Mouse (Mus musculus) kidney, embryonic 14.5 days (tissue): ENCODE data around the gene Jup. TPM values are rescaled to one million over a fixed set of nuclear protein-coding genes. Genes with fewer than 3 reads are reported as not detected.

Experiments
- ATAC-seq: fragments of 200-750 bp; cut with Nextera tagmentation; 2 replicates; pipeline ENCODE4 v1.8.0; 2017; ENCODE audit warnings: moderate number of reproducible peaks, mild to moderate bottlenecking, moderate TSS enrichment, moderate library complexity; ENCODE audit not compliant: low FRiP score, low TSS enrichment
- H3K27ac ChIP-seq: fragments of 300-500 bp; sonication (generic); 2 replicates; pipeline ENCODE4 v1.5.1; 2014; ENCODE audit warnings: low read depth, mild to moderate bottlenecking, low read length, moderate library complexity, mixed read lengths
- H3K27me3 ChIP-seq: fragments of 300-500 bp; sonication (generic); 2 replicates; pipeline ENCODE4 v1.6.1; 2014; ENCODE audit warnings: mild to moderate bottlenecking, low read length; ENCODE audit not compliant: control insufficient read depth, insufficient read depth
- H3K36me3 ChIP-seq: fragments of 300-500 bp; sonication (generic); 2 replicates; pipeline ENCODE4 v1.6.1; 2014; ENCODE audit warnings: low read length, mixed read lengths; ENCODE audit not compliant: control insufficient read depth, insufficient read depth
- H3K4me1 ChIP-seq: fragments of 300-500 bp; sonication (generic); 2 replicates; pipeline ENCODE4 v1.6.1; 2014; ENCODE audit warnings: low read length, mixed read lengths; ENCODE audit not compliant: control insufficient read depth, insufficient read depth
- H3K4me2 ChIP-seq: fragments of 300-500 bp; sonication (generic); replicated peaks from 2 replicates; pipeline ENCODE4 v1.6.1; 2014; ENCODE audit warnings: low read depth, mild to moderate bottlenecking, low read length
- H3K4me3 ChIP-seq: fragments of 300-500 bp; sonication (generic); 2 replicates; pipeline ENCODE4 v1.5.1; 2014; ENCODE audit warnings: mild to moderate bottlenecking, low read length
- H3K9ac ChIP-seq: fragments of 300-500 bp; sonication (generic); 2 replicates; pipeline ENCODE4 v1.6.1; 2014; ENCODE audit warnings: low read depth, mild to moderate bottlenecking, low read length, moderate library complexity
- H3K9me3 ChIP-seq: fragments of 300-500 bp; sonication (generic); 2 replicates; pipeline ENCODE4 v1.6.1; 2016; ENCODE audit warnings: low read length; ENCODE audit not compliant: control insufficient read depth
- WGBS: fragments of 180-500 bp; shearing (Covaris S2); extraction: QIAGEN DNeasy Blood & Tissue Kit; methylation state at CpG from one replicate; pipeline ENCODE4 v1.1.7; 2014; 5-methylcytosine and 5-hydroxymethylcytosine counted together
- polyA plus RNA-seq: library from polyadenylated mRNA; unstranded; fragments of >200 nt; fragmentation: Nextera tagmentation; extraction: Ambion mirVana; gene quantifications from 2 replicates; pipeline ENCODE4 v1.2.1, GENCODE M21; 2014

Gene Jup
- polyA plus RNA-seq, 1 experiment from 2014 or later, result 84.7 TPM

- no peak overlapping the region for H3K27ac ChIP-seq
- no peak overlapping the region for H3K4me3 ChIP-seq
- peaks cover 39% of the 10 kb centered on the region for H3K36me3 ChIP-seq
- no peak overlapping the region for H3K4me2 ChIP-seq
- no peaks in the 10 kb centered on the region for H3K4me1 ChIP-seq
- 67% methylated on average over 9 of the region's 9 CpGs for WGBS
- no peaks in the 10 kb centered on the region for H3K27me3 ChIP-seq
- no peaks in the 10 kb centered on the region for H3K9me3 ChIP-seq
- no peak overlapping the region for H3K9ac ChIP-seq
- ATAC-seq, result no peak
These were observed 31.1 kb upstream of the Jup start for GRCm38 (mm10) chr11:100428612-100429199.

GRCm38 (mm10) chr11:100426820-100427219, 29.3 kb upstream of the Jup start:
- H3K36me3 ChIP-seq, result peaks cover 46% of the 10 kb centered on the region
- no peak overlapping the region for H3K27ac ChIP-seq
- H3K9me3 ChIP-seq, result no peaks in the 10 kb centered on the region
- WGBS, result 83% methylated on average over 3 of the region's 3 CpGs
- H3K4me1 ChIP-seq, result 0 out of 2 replicates have a peak, but pooled peaks cover 5% of the 10 kb centered on the region
- H3K4me3 ChIP-seq, result no peak overlapping the region
- no peak for ATAC-seq
- no peak overlapping the region for H3K4me2 ChIP-seq
- H3K9ac ChIP-seq, result no peak overlapping the region
- no peaks in the 10 kb centered on the region for H3K27me3 ChIP-seq

GRCm38 (mm10) chr11:100425851-100426250, 28.3 kb upstream of the Jup start:
- H3K4me2 ChIP-seq, result no peak overlapping the region
- H3K4me1 ChIP-seq, result peaks cover 6% of the 10 kb centered on the region; the same call in 1 of the 2 replicates
- WGBS, result 20% methylated on average over 7 of the region's 7 CpGs
- no peaks in the 10 kb centered on the region for H3K27me3 ChIP-seq
- no peaks in the 10 kb centered on the region for H3K9me3 ChIP-seq
- peak overlapping the region; percentile 13; the same call in 1 of the 2 replicates for H3K9ac ChIP-seq
- H3K36me3 ChIP-seq, result peaks cover 49% of the 10 kb centered on the region
- no peak for ATAC-seq
- H3K27ac ChIP-seq, result no peak overlapping the region; the same call in 1 of the 2 replicates
- H3K4me3 ChIP-seq, result no peak overlapping the region

GRCm38 (mm10) chr11:100423836-100424235, 26.3 kb upstream of the Jup start:
- Histone ChIP-seq H3K36me3 (peaks cover 43% of the 10 kb centered on the region), H3K4me3 (no peak overlapping the region), H3K4me2 (no peak overlapping the region), H3K9me3 (no peaks in the 10 kb centered on the region), H3K9ac (no peak overlapping the region), H3K4me1 (peaks cover 8% of the 10 kb centered on the region; the same call in 1 of the 2 replicates), H3K27ac (no peak overlapping the region), H3K27me3 (no peaks in the 10 kb centered on the region)
- 86% methylated on average over 7 of the region's 7 CpGs for WGBS
- no peak for ATAC-seq

- H3K27ac ChIP-seq, result no peak overlapping the region; the same call in 1 of the 2 replicates
- ATAC-seq, result peak; percentile 60
- H3K36me3 ChIP-seq, result peaks cover 43% of the 10 kb centered on the region
- H3K4me1 ChIP-seq, result peaks cover 9% of the 10 kb centered on the region; the same call in 1 of the 2 replicates
- H3K27me3 ChIP-seq, result no peaks in the 10 kb centered on the region
- H3K4me2 ChIP-seq, result no peak overlapping the region
- no peak overlapping the region for H3K4me3 ChIP-seq
- H3K9ac ChIP-seq, result no peak overlapping the region
- no peaks in the 10 kb centered on the region for H3K9me3 ChIP-seq
- WGBS, result 33% methylated on average over 8 of the region's 8 CpGs
These were observed 24.0 kb upstream of the Jup start for GRCm38 (mm10) chr11:100421537-100421936.

- peak within 1 kb of the TSS; percentile 82 for H3K4me2 ChIP-seq
- peak within 1 kb of the TSS; percentile 72 for H3K9ac ChIP-seq
- whole genome bisulfite sequencing, result under 1% methylated on average over 31 of the region's 31 CpGs
- H3K27me3 ChIP-seq, result no peaks in the 10 kb centered on the region
- H3K4me1 ChIP-seq, result peaks cover 32% of the 10 kb centered on the region
- ATAC-seq, result peak; percentile 36
- H3K27ac ChIP-seq, result peak within 1 kb of the TSS; percentile 95
- H3K36me3 ChIP-seq, result peaks cover 13% of the 10 kb centered on the region; the same call in 1 of the 2 replicates
- H3K4me3 ChIP-seq, result peak within 1 kb of the TSS; percentile 69
- H3K9me3 ChIP-seq, result no peaks in the 10 kb centered on the region
These were observed 17.6 kb upstream of the Jup start, which contains the start of gene Fkbp10 for GRCm38 (mm10) chr11:100414914-100415822. TSS of gene Fkbp10 (plus strand) at chr11:100415697.

GRCm38 (mm10) chr11:100414021-100414913, 16.7 kb upstream of the Jup start, which contains the start of gene P3h4:
TSS of gene P3h4 (minus strand) at chr11:100414836.
- Histone ChIP-seq H3K27me3 (no peaks in the 10 kb centered on the region), H3K4me1 (peaks cover 32% of the 10 kb centered on the region), H3K4me3 (peak within 1 kb of the TSS; percentile 69), H3K9me3 (no peaks in the 10 kb centered on the region), H3K4me2 (peak within 1 kb of the TSS; percentile 82), H3K9ac (peak within 1 kb of the TSS; percentile 72), H3K27ac (peak within 1 kb of the TSS; percentile 95), H3K36me3 (peaks cover 18% of the 10 kb centered on the region; the same call in 1 of the 2 replicates)
- 1% methylated on average over 80 of the region's 93 CpGs for WGBS
- peak; percentile 96 for ATAC-seq

- Histone ChIP-seq H3K36me3 (peaks cover 25% of the 10 kb centered on the region), H3K4me1 (peaks cover 32% of the 10 kb centered on the region), H3K27me3 (no peaks in the 10 kb centered on the region), H3K4me3 (peak overlapping the region; percentile 69), H3K9me3 (no peaks in the 10 kb centered on the region), H3K9ac (peak overlapping the region; percentile 72), H3K27ac (no peak overlapping the region), H3K4me2 (peak overlapping the region; percentile 82)
- no peak for ATAC-seq
- WGBS, result 61% methylated on average over 11 of the region's 11 CpGs
These were observed 16.0 kb upstream of the Jup start for GRCm38 (mm10) chr11:100413541-100413940.
